Mouse (Mus musculus) testis, adult 2 months (tissue): ENCODE measurements around the gene 1600012H06Rik. TPM values are rescaled to one million over a fixed set of nuclear protein-coding genes. Genes with fewer than 3 reads are reported as not detected.
"Not testable (repeated sequence)": the region's sequence is repeated elsewhere in the genome, so short reads cannot be mapped to it uniquely, and the experiment has no call there.

Experiments used
- H3K27ac ChIP-seq: fragments of 200-500 bp; 2 replicates; pipeline ENCODE4 v1.5.1; 2012; ENCODE audit warnings: low read depth, low read length; ENCODE audit not compliant: control insufficient read depth, insufficient read depth
- H3K27me3 ChIP-seq: fragments of 200-500 bp; 2 replicates; pipeline ENCODE4 v1.6.1; 2012; ENCODE audit warnings: mild to moderate bottlenecking, low read length, moderate library complexity; ENCODE audit not compliant: control insufficient read depth, insufficient read depth
- H3K36me3 ChIP-seq: fragments of 200-500 bp; 2 replicates; pipeline ENCODE4 v1.6.1; 2012; ENCODE audit warnings: mild to moderate bottlenecking, low read length; ENCODE audit not compliant: control insufficient read depth, insufficient read depth
- H3K4me1 ChIP-seq: fragments of 200-500 bp; 2 replicates; pipeline ENCODE4 v1.6.1; 2012; ENCODE audit warnings: low read length; ENCODE audit not compliant: control insufficient read depth, insufficient read depth
- H3K4me3 ChIP-seq: fragments of 200-500 bp; 2 replicates; pipeline ENCODE4 v1.5.1; 2012; ENCODE audit warnings: low read depth, mild to moderate bottlenecking, low read length, moderate library complexity, mixed read lengths; ENCODE audit not compliant: control insufficient read depth
- CTCF ChIP-seq: fragments of 200-500 bp; IDR thresholded peaks from 2 replicates; pipeline ENCODE4 v1.5.1; 2012; ENCODE audit warnings: low read depth, mild to moderate bottlenecking, inconsistent platforms, low read length, moderate library complexity; ENCODE audit not compliant: control insufficient read depth, insufficient read depth, insufficient replicate concordance
- POLR2A ChIP-seq: fragments of 200-500 bp; IDR thresholded peaks from 2 replicates; pipeline ENCODE4 v1.6.1; 2012; ENCODE audit warnings: low read depth, mild to moderate bottlenecking, inconsistent platforms, low read length, moderate library complexity; ENCODE audit not compliant: control insufficient read depth
- polyA plus RNA-seq: library from polyadenylated mRNA; depleted of rRNA; stranded (reverse); fragments of >200 nt; gene quantifications from 2 replicates; pipeline ENCODE4 v1.2.3, GENCODE M21; 2012

Gene 1600012H06Rik
- polyA plus RNA-seq, 1 experiment, result 13.8 TPM

GRCm38 (mm10) chr17:14944551-14944950 is 1.6 kb downstream of the 1600012H06Rik start:
- Histone ChIP-seq H3K4me1 (peaks cover 5% of the 10 kb centered on the region; the same call in 1 of the 2 replicates), H3K27me3 (no peaks in the 10 kb centered on the region), H3K36me3 (no peaks in the 10 kb centered on the region; the same call in 1 of the 2 replicates), H3K4me3 (no peak overlapping the region), H3K27ac (no peak overlapping the region)
- no peak for TF ChIP-seq CTCF
- no peak for TF ChIP-seq POLR2A

GRCm38 (mm10) chr17:14949161-14949827 is 6.3 kb downstream of the 1600012H06Rik start:
- H3K4me1 ChIP-seq, result no peaks in the 10 kb centered on the region
- no peak overlapping the region for H3K27ac ChIP-seq
- TF ChIP-seq CTCF (no peak), POLR2A (no peak)
- H3K36me3 ChIP-seq, result peaks cover 3% of the 10 kb centered on the region; the same call in 1 of the 2 replicates
- no peaks in the 10 kb centered on the region for H3K27me3 ChIP-seq
- H3K4me3 ChIP-seq, result no peak overlapping the region

- H3K4me1 ChIP-seq, result no peaks in the 10 kb centered on the region
- TF ChIP-seq POLR2A, result no peak
- TF ChIP-seq CTCF, result no peak
- H3K36me3 ChIP-seq, result peaks cover 3% of the 10 kb centered on the region; the same call in 1 of the 2 replicates
- no peak overlapping the region for H3K27ac ChIP-seq
- no peak overlapping the region for H3K4me3 ChIP-seq
- H3K27me3 ChIP-seq, result no peaks in the 10 kb centered on the region
Measured at GRCm38 (mm10) chr17:14953452-14953851, 10.5 kb downstream of the 1600012H06Rik start.

GRCm38 (mm10) chr17:14958686-14959327 is 15.8 kb downstream of the 1600012H06Rik start:
- peaks cover 3% of the 10 kb centered on the region for H3K4me1 ChIP-seq
- H3K36me3 ChIP-seq, result peaks cover 1% of the 10 kb centered on the region; the same call in 1 of the 2 replicates
- no peaks in the 10 kb centered on the region for H3K27me3 ChIP-seq
- H3K27ac ChIP-seq, result no peak overlapping the region
- TF ChIP-seq POLR2A (no peak), CTCF (no peak)
- H3K4me3 ChIP-seq, result no peak overlapping the region

- no peak for TF ChIP-seq CTCF
- TF ChIP-seq POLR2A, result no peak
- Histone ChIP-seq H3K36me3 (peaks cover 1% of the 10 kb centered on the region; the same call in 1 of the 2 replicates), H3K27me3 (no peaks in the 10 kb centered on the region), H3K4me1 (peaks cover 3% of the 10 kb centered on the region), H3K4me3 (peak overlapping the region; percentile 50), H3K27ac (no peak overlapping the region)
Measured at GRCm38 (mm10) chr17:14959979-14960378, 17.0 kb downstream of the 1600012H06Rik start.

GRCm38 (mm10) chr17:14960520-14960919 is 17.5 kb downstream of the 1600012H06Rik start:
- H3K27ac ChIP-seq, result peak overlapping the region; percentile 88
- H3K4me3 ChIP-seq, result peak overlapping the region; percentile 96
- H3K36me3 ChIP-seq, result peaks cover 1% of the 10 kb centered on the region; the same call in 1 of the 2 replicates
- peaks cover 3% of the 10 kb centered on the region for H3K4me1 ChIP-seq
- TF ChIP-seq POLR2A (0 out of 2 replicates have a peak, but pooled peaks have one; percentile 10), CTCF (no peak)
- no peaks in the 10 kb centered on the region for H3K27me3 ChIP-seq

GRCm38 (mm10) chr17:14960951-14961556 is 18.1 kb downstream of the 1600012H06Rik start, which contains the start of gene Phf10:
Gene Phf10, minus strand, starts transcription at chr17:14961273.
- H3K36me3 ChIP-seq, H3K27me3 ChIP-seq, H3K4me1 ChIP-seq: not testable (repeated sequence)
- TF ChIP-seq POLR2A, result 0 out of 2 replicates have a peak, but pooled peaks have one; percentile 10
- peak within 1 kb of the TSS; percentile 96 for H3K4me3 ChIP-seq
- H3K27ac ChIP-seq, result peak within 1 kb of the TSS; percentile 88

- H3K27me3 ChIP-seq, H3K4me1 ChIP-seq, H3K27ac ChIP-seq, H3K4me3 ChIP-seq, H3K36me3 ChIP-seq: not testable (repeated sequence)
Measured at GRCm38 (mm10) chr17:14961557-14962154, 18.7 kb downstream of the 1600012H06Rik start.

GRCm38 (mm10) chr17:14968373-14968913 is 25.5 kb downstream of the 1600012H06Rik start:
- not testable (repeated sequence) for H3K36me3 ChIP-seq, H3K4me1 ChIP-seq, H3K27ac ChIP-seq, H3K4me3 ChIP-seq, H3K27me3 ChIP-seq

GRCm38 (mm10) chr17:14977718-14978361 is 34.9 kb downstream of the 1600012H06Rik start:
- not testable (repeated sequence) for H3K4me3 ChIP-seq, H3K27me3 ChIP-seq, H3K4me1 ChIP-seq, H3K36me3 ChIP-seq, H3K27ac ChIP-seq
